Mouse (Mus musculus): ENCODE measurements at regions not wholly inside any gene's neighbourhood (a gene's known extent, or its start where the extent isn't known, plus 50 kb on each side); places are given as distances from the start of the nearest gene placed in this dataset.

DNA sequence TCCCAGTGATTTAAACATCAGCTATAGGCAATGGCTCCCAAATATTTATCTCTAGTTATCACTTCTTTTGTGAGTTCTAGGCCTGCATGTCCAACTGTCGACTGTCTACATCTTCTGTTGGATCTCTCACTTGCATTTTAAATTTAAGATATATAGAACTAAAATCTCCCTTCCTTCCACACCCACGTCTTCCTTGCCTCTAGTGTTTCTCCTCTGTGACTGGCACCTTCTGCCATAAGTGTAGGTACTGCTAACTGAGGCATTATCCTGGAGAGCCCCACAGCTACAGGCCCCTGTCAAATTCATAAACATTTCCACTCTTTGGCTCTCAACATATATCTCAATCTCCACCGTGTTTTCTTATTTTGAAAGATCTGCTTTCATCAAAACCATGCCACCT is 575.0 kb downstream of the Bcl11a start:
- Histone ChIP-seq H3K36me3 (replicated peaks; ENCODE audit: low read length) (no peaks in the 10 kb centered on the region), H3K27me3 (replicated peaks) (no peaks in the 10 kb centered on the region), H3K4me1 (no peaks in the 10 kb centered on the region), H3K9me3 (no peaks in the 10 kb centered on the region), H3K4me3 (replicated peaks) (no peak overlapping the region)
- TF ChIP-seq FLI1 (IDR thresholded peaks at IDR 0.05; ENCODE audit: low read length) (no peak), GATA1 (IDR thresholded peaks at IDR 0.05; ENCODE audit: borderline replicate concordance, low read length) (no peak)

DNA sequence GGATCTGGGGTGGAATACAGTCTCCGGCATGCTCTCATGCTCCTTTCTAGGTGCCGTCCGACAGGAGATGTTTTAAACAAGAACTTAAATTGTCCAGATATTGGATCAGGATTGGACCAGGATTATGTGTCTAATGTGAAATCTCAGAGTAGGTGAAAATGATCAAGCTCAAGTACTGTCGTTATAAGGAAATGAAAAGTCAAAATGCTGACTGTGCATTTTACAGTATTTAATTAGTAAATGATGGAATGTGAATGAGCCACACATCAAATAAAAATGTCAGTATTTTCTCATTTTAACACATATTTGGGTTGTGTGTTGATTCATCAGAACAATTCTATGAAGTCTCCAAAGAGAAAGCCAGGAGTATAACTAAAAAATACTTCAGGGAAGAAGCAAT is 586.2 kb downstream of the Bcl11a start:
- peaks cover 4% of the 10 kb centered on the region; the same call in 1 of the 2 replicates for H3K9me3 ChIP-seq
- H3K36me3 ChIP-seq (replicated peaks; ENCODE audit: low read length): no peaks in the 10 kb centered on the region
- no peak overlapping the region for H3K4me3 ChIP-seq (replicated peaks)
- TF ChIP-seq GATA1 (IDR thresholded peaks at IDR 0.05; ENCODE audit: borderline replicate concordance, low read length) (no peak), FLI1 (IDR thresholded peaks at IDR 0.05; ENCODE audit: low read length) (no peak)
- no peaks in the 10 kb centered on the region for H3K27me3 ChIP-seq (replicated peaks)
- H3K4me1 ChIP-seq: no peaks in the 10 kb centered on the region

DNA sequence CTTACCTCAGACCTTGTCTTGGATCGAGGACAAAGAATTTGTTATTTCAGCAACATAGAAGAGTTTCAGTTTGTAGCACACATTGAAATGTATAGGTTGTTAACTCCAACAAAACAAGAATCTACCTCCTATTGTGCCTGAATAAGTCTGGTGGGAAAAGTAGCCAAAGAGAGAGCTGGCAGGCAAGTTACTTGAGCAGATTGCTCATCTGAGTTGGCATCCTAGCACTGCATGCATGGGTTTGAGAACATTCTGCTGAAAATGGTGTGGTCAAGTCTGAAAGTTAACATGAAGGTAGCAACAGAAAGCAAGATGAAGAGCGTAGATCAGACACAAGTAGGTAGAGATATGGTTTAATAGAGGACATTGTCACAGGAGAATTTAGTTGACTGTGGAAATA is 587.5 kb downstream of the Bcl11a start:
- Histone ChIP-seq H3K9me3 (peaks cover 8% of the 10 kb centered on the region; the same call in 1 of the 2 replicates), H3K4me3 (replicated peaks) (no peak overlapping the region), H3K4me1 (no peaks in the 10 kb centered on the region), H3K27me3 (replicated peaks) (no peaks in the 10 kb centered on the region), H3K36me3 (replicated peaks; ENCODE audit: low read length) (no peaks in the 10 kb centered on the region)
- no peak for TF ChIP-seq GATA1 (IDR thresholded peaks at IDR 0.05; ENCODE audit: borderline replicate concordance, low read length)
- no peak for TF ChIP-seq FLI1 (IDR thresholded peaks at IDR 0.05; ENCODE audit: low read length)

DNA sequence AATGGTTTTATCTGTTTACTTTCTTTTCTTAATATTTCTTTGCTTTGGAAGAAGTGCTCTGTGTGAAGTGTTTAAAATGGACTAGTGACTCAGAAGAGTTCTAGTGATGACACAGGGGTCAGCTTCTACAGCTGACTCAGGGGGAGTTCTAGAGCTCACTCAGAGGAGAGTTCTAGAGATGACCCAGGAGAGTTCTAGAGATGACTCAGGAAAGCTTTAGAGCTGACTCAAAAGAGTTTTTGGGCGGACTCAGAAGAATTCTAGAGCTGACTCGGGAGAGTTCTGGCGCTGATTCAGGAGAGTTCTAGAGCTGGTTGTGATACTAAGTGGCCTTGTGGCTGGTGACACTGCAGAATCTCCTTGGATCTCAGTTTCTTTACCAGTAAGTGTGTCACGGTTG is 593.8 kb downstream of the Bcl11a start:
- Histone ChIP-seq H3K27me3 (replicated peaks) (no peaks in the 10 kb centered on the region), H3K36me3 (replicated peaks; ENCODE audit: low read length) (no peaks in the 10 kb centered on the region), H3K4me1 (no peaks in the 10 kb centered on the region), H3K9me3 (peaks cover 4% of the 10 kb centered on the region; the same call in 1 of the 2 replicates), H3K4me3 (replicated peaks) (no peak overlapping the region)
- no peak for TF ChIP-seq FLI1 (IDR thresholded peaks at IDR 0.05; ENCODE audit: low read length)

DNA sequence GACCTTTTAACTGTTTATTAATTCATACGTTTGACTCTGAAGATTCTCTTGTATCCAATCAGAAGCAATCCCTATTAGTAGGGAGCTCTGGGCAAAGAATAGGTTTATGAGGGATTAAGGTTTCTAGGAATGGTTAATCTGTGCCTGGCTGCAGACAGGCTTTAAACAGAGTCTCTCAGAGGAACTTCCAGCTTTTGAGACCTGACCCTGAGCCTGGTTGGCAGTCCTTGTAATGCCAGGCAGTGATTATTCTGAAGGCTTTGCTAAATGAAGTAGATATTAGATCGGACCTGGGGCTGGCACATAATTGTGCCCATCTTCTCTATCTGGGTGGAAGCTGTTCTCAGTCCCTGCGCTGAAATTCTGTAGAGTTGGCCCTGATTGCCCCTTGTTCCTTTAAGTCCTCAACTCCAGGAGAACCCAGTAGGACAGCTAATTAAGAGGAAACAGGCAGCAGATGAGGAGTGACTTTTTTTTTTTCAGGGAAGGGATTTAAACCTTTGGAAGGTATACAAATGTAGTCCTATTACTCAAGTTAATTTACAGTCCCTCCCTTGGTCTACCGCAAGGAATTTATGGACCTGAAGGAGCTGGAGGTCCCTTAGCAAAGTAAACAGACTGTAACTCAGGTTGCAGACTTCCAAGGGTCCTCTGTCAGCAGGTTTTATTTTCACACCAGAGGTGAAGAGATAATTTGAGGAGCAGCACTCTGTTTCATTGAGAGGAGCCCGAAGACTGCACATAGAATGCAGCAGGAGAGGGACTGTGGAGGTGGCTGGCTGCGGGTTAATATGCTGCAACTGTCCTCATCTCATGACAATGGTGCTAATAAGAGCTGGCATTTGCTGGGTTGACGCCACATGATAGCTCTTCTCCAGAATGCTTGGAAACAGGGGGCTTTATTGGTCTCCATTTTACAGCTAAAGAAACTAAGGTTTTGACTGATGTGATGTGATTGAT is 595.7 kb downstream of the Bcl11a start:
- TF ChIP-seq GATA1 (IDR thresholded peaks at IDR 0.05; ENCODE audit: borderline replicate concordance, low read length) (no peak), FLI1 (IDR thresholded peaks at IDR 0.05; ENCODE audit: low read length) (no peak)

DNA sequence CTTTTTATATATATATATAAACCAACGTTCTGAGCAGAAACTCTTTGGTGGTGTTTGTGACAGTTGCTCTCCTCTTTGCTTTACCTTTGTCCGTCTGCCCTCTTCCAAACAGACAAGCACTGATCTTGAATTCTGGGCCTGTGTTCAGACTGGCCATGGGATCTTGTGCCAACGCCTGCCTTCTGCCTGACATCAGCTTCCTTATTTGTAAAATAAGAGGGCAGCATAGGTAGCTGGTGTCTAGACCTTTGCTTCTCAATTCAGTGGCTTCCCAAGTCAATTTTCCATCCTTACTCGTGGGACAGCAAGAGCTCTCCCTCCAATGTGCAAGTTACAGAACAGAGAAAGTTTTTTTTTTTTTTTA is 596.3 kb downstream of the Bcl11a start:
- H3K9me3 ChIP-seq: peaks cover 4% of the 10 kb centered on the region; the same call in 1 of the 2 replicates
- H3K4me1 ChIP-seq: no peaks in the 10 kb centered on the region
- no peak overlapping the region for H3K4me3 ChIP-seq (replicated peaks)
- H3K36me3 ChIP-seq (replicated peaks; ENCODE audit: low read length): no peaks in the 10 kb centered on the region
- H3K27me3 ChIP-seq (replicated peaks): no peaks in the 10 kb centered on the region
- no peak for TF ChIP-seq FLI1 (IDR thresholded peaks at IDR 0.05; ENCODE audit: low read length)
- no peak for TF ChIP-seq GATA1 (IDR thresholded peaks at IDR 0.05; ENCODE audit: borderline replicate concordance, low read length)

More for the DNA sequence above, 595.7 kb downstream of the Bcl11a start:
- Histone ChIP-seq H3K4me3 (replicated peaks) (no peak overlapping the region), H3K27me3 (replicated peaks) (no peaks in the 10 kb centered on the region), H3K9me3 (peaks cover 4% of the 10 kb centered on the region; the same call in 1 of the 2 replicates), H3K36me3 (replicated peaks; ENCODE audit: low read length) (no peaks in the 10 kb centered on the region), H3K4me1 (no peaks in the 10 kb centered on the region)

DNA sequence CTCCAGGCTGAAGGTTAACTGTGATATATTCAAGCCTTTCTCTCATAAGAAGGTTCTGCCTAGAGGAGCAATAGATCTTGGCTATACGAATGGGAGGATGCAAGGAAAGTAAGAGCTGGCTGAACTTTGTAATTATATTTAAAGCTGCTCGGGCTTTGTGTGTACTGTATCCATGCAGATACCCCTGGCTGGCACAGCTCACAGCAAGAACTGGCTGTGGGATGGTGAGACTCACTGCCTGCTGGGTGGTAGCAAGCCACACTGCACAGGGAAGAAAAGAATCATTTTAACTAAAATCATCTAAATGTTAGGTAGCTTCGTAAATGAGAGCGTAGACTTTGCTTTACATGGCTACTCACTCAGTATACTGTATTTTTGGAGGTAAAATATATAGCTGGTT is 599.2 kb downstream of the Bcl11a start:
- no peaks in the 10 kb centered on the region for H3K27me3 ChIP-seq (replicated peaks)
- H3K36me3 ChIP-seq (replicated peaks; ENCODE audit: low read length): no peaks in the 10 kb centered on the region
- H3K4me3 ChIP-seq (replicated peaks): no peak overlapping the region
- no peaks in the 10 kb centered on the region for H3K4me1 ChIP-seq
- TF ChIP-seq FLI1 (IDR thresholded peaks at IDR 0.05; ENCODE audit: low read length) (no peak), GATA1 (IDR thresholded peaks at IDR 0.05; ENCODE audit: borderline replicate concordance, low read length) (no peak)
- H3K9me3 ChIP-seq: no peaks in the 10 kb centered on the region

DNA sequence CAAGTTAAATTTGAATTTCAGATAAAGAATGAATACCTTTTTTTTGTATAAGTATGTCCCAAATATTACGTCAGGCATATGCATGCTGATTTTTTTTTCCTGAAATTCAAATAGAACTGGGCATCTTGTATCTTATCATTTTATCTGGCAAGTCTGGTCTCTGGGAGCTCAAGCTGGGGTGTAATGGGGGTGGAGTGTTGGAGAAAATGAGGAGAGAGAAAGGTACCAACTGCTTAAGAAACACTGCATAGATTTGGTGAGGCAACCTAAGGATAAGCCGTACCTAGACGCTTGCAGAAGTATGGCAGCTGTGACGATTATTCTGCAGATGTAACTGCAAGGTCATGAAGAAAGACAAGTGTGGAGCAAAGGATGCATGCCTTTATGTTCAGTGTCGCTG is 601.7 kb downstream of the Bcl11a start:
- Histone ChIP-seq H3K9me3 (no peaks in the 10 kb centered on the region), H3K4me1 (no peaks in the 10 kb centered on the region), H3K4me3 (replicated peaks) (no peak overlapping the region), H3K36me3 (replicated peaks; ENCODE audit: low read length) (no peaks in the 10 kb centered on the region), H3K27me3 (replicated peaks) (no peaks in the 10 kb centered on the region)
- TF ChIP-seq FLI1 (IDR thresholded peaks at IDR 0.05; ENCODE audit: low read length) (no peak), GATA1 (IDR thresholded peaks at IDR 0.05; ENCODE audit: borderline replicate concordance, low read length) (no peak)

DNA sequence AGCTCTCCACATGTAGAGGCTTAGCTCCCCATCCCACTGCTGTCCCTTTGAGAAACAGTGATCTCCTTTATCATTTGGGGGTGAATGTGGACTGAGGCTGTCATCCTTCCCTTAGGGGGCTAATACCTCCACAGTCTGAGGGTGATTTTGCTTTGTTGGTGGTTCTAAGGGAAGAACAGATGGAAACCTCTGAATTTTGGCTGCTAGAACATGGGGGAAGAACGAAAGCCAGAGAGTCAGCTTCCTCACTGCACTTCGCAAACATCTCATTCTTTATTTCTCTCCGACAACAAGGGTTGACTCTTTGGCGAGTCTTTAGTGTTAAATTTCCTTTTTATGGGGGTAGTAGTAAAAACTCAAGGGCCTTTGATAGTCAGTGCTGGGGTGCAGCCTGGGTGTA is 604.6 kb downstream of the Bcl11a start:
- TF ChIP-seq FLI1 (IDR thresholded peaks at IDR 0.05; ENCODE audit: low read length) (no peak), GATA1 (IDR thresholded peaks at IDR 0.05; ENCODE audit: borderline replicate concordance, low read length) (no peak)
- Histone ChIP-seq H3K36me3 (replicated peaks; ENCODE audit: low read length) (no peaks in the 10 kb centered on the region), H3K4me1 (no peaks in the 10 kb centered on the region), H3K4me3 (replicated peaks) (no peak overlapping the region), H3K9me3 (no peaks in the 10 kb centered on the region), H3K27me3 (replicated peaks) (no peaks in the 10 kb centered on the region)

Measured in megakaryocyte, embryonic 14.5 days (primary cell).